Mouse (Mus musculus) intestine, embryonic 15.5 days (tissue): ENCODE measurements around the gene Itih5. TPM values are rescaled to one million over a fixed set of nuclear protein-coding genes. Genes with fewer than 3 reads are reported as not detected.
A peak's percentile ranks its signal among the peaks of the same experiment; 100 is the strongest.

ENCODE experiments used
- ATAC-seq: fragments of 200-750 bp; cut with Nextera tagmentation; 2 replicates; pipeline ENCODE4 v1.8.0; 2017; ENCODE audit warnings: moderate TSS enrichment, moderate library complexity
- H3K27ac ChIP-seq: fragments of 300-500 bp; sonication (generic); 2 replicates; pipeline ENCODE4 v1.5.1; 2015; ENCODE audit warnings: mild to moderate bottlenecking, inconsistent platforms
- H3K27me3 ChIP-seq: fragments of 300-500 bp; sonication (generic); replicated peaks from 2 replicates; pipeline ENCODE4 v1.6.1; 2015; ENCODE audit warnings: inconsistent platforms
- H3K36me3 ChIP-seq: fragments of 300-500 bp; sonication (generic); 2 replicates; pipeline ENCODE4 v1.6.1; 2015; ENCODE audit warnings: inconsistent platforms
- H3K4me1 ChIP-seq: fragments of 300-500 bp; sonication (generic); replicated peaks from 2 replicates; pipeline ENCODE4 v1.6.1; 2015; ENCODE audit warnings: inconsistent platforms
- H3K4me2 ChIP-seq: fragments of 300-500 bp; sonication (generic); replicated peaks from 2 replicates; pipeline ENCODE4 v1.6.1; 2015; ENCODE audit warnings: mild to moderate bottlenecking, inconsistent platforms
- H3K4me3 ChIP-seq: fragments of 300-500 bp; sonication (generic); replicated peaks from 2 replicates; pipeline ENCODE4 v1.5.1; 2015; ENCODE audit warnings: inconsistent platforms
- H3K9ac ChIP-seq: fragments of 300-500 bp; sonication (generic); 2 replicates; pipeline ENCODE4 v1.6.1; 2015; ENCODE audit warnings: inconsistent platforms
- H3K9me3 ChIP-seq: fragments of 300-500 bp; sonication (generic); 2 replicates; pipeline ENCODE4 v1.6.1; 2016; ENCODE audit warnings: inconsistent platforms
- WGBS: fragments of 180-500 bp; shearing (Covaris S2); methylation state at CpG from one replicate; pipeline ENCODE4 v1.1.7; 2015; 5-methylcytosine and 5-hydroxymethylcytosine counted together
- polyA plus RNA-seq: library from polyadenylated mRNA; unstranded; fragments of >200 nt; fragmentation: Nextera tagmentation; extraction: Ambion mirVana; gene quantifications from 2 replicates; pipeline ENCODE4 v1.2.1, GENCODE M21; 2015

Itih5 gene
- polyA plus RNA-seq, 1 experiment from 2014 or later, result 12.1 TPM

DNA sequence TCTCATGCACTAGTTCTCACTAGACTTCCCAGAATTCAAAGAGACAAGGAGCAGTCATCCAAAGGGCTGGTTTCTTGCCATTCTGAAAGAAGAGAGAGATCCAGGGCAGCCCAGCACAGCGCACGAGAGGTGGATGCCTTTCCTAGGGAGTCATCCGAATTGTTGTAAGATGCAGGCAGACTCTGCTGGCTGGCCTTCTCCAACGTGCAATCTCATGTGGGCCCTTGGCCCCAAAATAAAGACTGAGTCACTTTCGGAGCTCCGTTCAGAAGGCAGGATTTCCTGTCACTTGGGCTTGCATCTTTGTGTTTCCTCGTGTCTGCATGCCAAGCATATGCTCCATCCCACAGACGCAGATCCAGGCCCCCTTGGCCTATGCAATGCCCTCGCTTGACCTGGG is 97.1 kb downstream of the Itih5 start:
- no peaks in the 10 kb centered on the region for H3K9me3 ChIP-seq
- no peaks in the 10 kb centered on the region for H3K36me3 ChIP-seq
- no peak for ATAC-seq
- H3K4me2 ChIP-seq, result no peak overlapping the region
- no peak overlapping the region for H3K9ac ChIP-seq
- no peak overlapping the region for H3K4me3 ChIP-seq
- 79% methylated on average over 9 of the region's 9 CpGs for WGBS
- H3K27ac ChIP-seq, result no peak overlapping the region
- no peaks in the 10 kb centered on the region for H3K4me1 ChIP-seq
- H3K27me3 ChIP-seq, result no peaks in the 10 kb centered on the region

- Histone ChIP-seq H3K4me1 (no peaks in the 10 kb centered on the region), H3K4me3 (no peak overlapping the region), H3K4me2 (no peak overlapping the region), H3K27ac (no peak overlapping the region), H3K36me3 (no peaks in the 10 kb centered on the region), H3K27me3 (no peaks in the 10 kb centered on the region), H3K9me3 (no peaks in the 10 kb centered on the region), H3K9ac (no peak overlapping the region)
- 88% methylated on average over 4 of the region's 4 CpGs for WGBS
- no peak for ATAC-seq
Observed at GRCm38 (mm10) chr2:10250926-10251325, 97.6 kb downstream of the Itih5 start.

GRCm38 (mm10) chr2:10251466-10251865 is 98.1 kb downstream of the Itih5 start:
- no peak for ATAC-seq
- Histone ChIP-seq H3K27me3 (no peaks in the 10 kb centered on the region), H3K9me3 (no peaks in the 10 kb centered on the region), H3K36me3 (no peaks in the 10 kb centered on the region), H3K4me2 (no peak overlapping the region), H3K4me3 (no peak overlapping the region), H3K9ac (no peak overlapping the region), H3K4me1 (no peaks in the 10 kb centered on the region), H3K27ac (no peak overlapping the region)
- WGBS, result 89% methylated on average over 9 of the region's 9 CpGs

- no peaks in the 10 kb centered on the region for H3K9me3 ChIP-seq
- no peaks in the 10 kb centered on the region for H3K36me3 ChIP-seq
- ATAC-seq, result no peak
- no peaks in the 10 kb centered on the region for H3K27me3 ChIP-seq
- no peak overlapping the region for H3K27ac ChIP-seq
- no peak overlapping the region for H3K9ac ChIP-seq
- no peak overlapping the region for H3K4me3 ChIP-seq
- H3K4me1 ChIP-seq, result no peaks in the 10 kb centered on the region
- WGBS, result 71% methylated on average over 2 of the region's 2 CpGs
- H3K4me2 ChIP-seq, result no peak overlapping the region
Observed at GRCm38 (mm10) chr2:10252016-10252415, 98.6 kb downstream of the Itih5 start.

DNA sequence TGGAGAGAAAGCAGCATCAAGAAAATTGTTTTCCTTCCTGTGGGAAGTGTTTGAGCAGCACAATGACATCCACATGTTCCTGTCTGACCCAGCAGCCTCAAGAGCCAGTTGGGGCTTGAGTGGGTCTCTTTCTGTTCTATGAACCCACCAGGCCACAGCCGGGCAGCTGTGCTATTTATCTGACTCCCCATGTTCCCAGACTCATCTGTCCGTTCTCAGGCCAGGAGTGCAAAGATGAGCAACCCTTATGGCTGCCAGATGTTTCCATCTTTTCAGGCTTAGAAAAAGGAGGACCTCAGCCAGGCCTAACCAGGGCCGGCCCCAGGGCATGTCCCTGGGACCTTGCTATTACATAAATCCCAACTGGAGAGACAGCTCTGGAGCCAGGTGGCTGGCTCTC is 100.0 kb downstream of the Itih5 start:
- Histone ChIP-seq H3K4me3 (no peak overlapping the region), H3K27ac (no peak overlapping the region), H3K4me1 (no peaks in the 10 kb centered on the region), H3K4me2 (no peak overlapping the region), H3K9ac (no peak overlapping the region), H3K9me3 (no peaks in the 10 kb centered on the region), H3K36me3 (no peaks in the 10 kb centered on the region), H3K27me3 (no peaks in the 10 kb centered on the region)
- no peak for ATAC-seq
- 72% methylated on average over 3 of the region's 3 CpGs for WGBS

DNA sequence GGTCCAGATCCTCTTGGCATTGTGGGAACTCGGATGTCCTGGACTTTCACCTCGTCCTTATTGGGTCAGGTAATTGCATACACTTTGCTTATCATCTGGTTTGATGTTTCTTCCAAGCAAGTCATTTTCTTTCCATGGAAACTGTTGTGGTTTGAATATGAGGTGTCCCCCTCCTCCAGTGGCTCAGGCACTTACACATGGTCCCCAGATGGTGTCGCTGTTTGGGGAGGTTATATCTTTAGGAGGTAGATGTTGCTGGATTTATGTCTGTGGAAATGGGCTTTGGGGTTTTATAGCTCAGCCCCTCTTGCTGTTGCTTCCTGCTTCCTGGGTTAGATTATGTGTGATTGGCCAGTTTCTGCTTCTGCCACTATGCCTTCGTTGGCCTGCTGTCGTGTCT is 103.6 kb downstream of the Itih5 start:
- no peaks in the 10 kb centered on the region for H3K9me3 ChIP-seq
- ATAC-seq, result no peak
- H3K36me3 ChIP-seq, result no peaks in the 10 kb centered on the region
- H3K9ac ChIP-seq, result no peak overlapping the region
- H3K4me3 ChIP-seq, result no peak overlapping the region
- H3K27me3 ChIP-seq, result no peaks in the 10 kb centered on the region
- 71% methylated on average over 5 of the region's 5 CpGs for WGBS
- H3K4me1 ChIP-seq, result no peaks in the 10 kb centered on the region
- no peak overlapping the region for H3K27ac ChIP-seq
- H3K4me2 ChIP-seq, result no peak overlapping the region

- Histone ChIP-seq H3K4me1 (no peaks in the 10 kb centered on the region), H3K36me3 (no peaks in the 10 kb centered on the region), H3K9ac (no peak overlapping the region), H3K4me3 (no peak overlapping the region), H3K4me2 (no peak overlapping the region), H3K27me3 (no peaks in the 10 kb centered on the region), H3K9me3 (no peaks in the 10 kb centered on the region), H3K27ac (no peak overlapping the region)
- ATAC-seq, result no peak
- whole genome bisulfite sequencing, result 45% methylated on average over 5 of the region's 5 CpGs
Observed at GRCm38 (mm10) chr2:10258312-10258711, 104.9 kb downstream of the Itih5 start.

- Histone ChIP-seq H3K27me3 (no peaks in the 10 kb centered on the region), H3K4me1 (no peaks in the 10 kb centered on the region), H3K9me3 (no peaks in the 10 kb centered on the region), H3K27ac (no peak overlapping the region), H3K36me3 (no peaks in the 10 kb centered on the region), H3K9ac (no peak overlapping the region), H3K4me2 (no peak overlapping the region), H3K4me3 (no peak overlapping the region)
- no peak for ATAC-seq
- 68% methylated on average over 5 of the region's 5 CpGs for WGBS
Observed at GRCm38 (mm10) chr2:10260109-10260508, 106.7 kb downstream of the Itih5 start.

GRCm38 (mm10) chr2:10261337-10261736 is 108.0 kb downstream of the Itih5 start:
- Histone ChIP-seq H3K4me2 (no peak overlapping the region), H3K27me3 (no peaks in the 10 kb centered on the region), H3K9ac (no peak overlapping the region), H3K4me1 (no peaks in the 10 kb centered on the region), H3K36me3 (no peaks in the 10 kb centered on the region), H3K4me3 (no peak overlapping the region), H3K9me3 (no peaks in the 10 kb centered on the region), H3K27ac (no peak overlapping the region)
- 64% methylated on average over 5 of the region's 5 CpGs for WGBS
- no peak for ATAC-seq

DNA sequence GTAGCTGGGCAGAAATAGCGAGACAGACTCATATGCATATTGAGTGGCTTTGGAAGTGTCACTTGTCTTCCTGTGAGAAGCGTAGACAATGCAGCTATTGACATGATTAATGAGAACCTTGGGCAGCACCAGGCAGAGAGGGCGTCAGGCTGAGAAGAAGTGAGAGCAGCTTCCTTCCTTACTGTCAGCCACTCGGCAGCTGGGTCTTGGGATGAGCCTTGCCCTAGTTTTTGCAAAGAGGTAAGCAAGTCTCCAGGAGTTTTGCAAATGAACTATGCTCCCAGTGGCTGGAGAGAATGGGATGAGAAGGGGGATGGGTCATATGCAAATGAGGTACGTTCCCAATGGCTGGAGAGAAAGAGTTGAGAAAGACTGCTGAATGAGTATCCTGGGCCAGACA is 109.4 kb downstream of the Itih5 start:
- no peaks in the 10 kb centered on the region for H3K9me3 ChIP-seq
- H3K4me3 ChIP-seq, result no peak overlapping the region
- H3K4me2 ChIP-seq, result no peak overlapping the region
- H3K27me3 ChIP-seq, result no peaks in the 10 kb centered on the region
- no peaks in the 10 kb centered on the region for H3K4me1 ChIP-seq
- no peak overlapping the region for H3K9ac ChIP-seq
- 42% methylated on average over 5 of the region's 5 CpGs for WGBS
- no peaks in the 10 kb centered on the region for H3K36me3 ChIP-seq
- H3K27ac ChIP-seq, result no peak overlapping the region
- no peak; the same call in 1 of the 2 replicates for ATAC-seq

- Histone ChIP-seq H3K27ac (no peak overlapping the region), H3K4me3 (no peak overlapping the region), H3K4me2 (no peak overlapping the region), H3K4me1 (no peaks in the 10 kb centered on the region), H3K9me3 (no peaks in the 10 kb centered on the region), H3K27me3 (no peaks in the 10 kb centered on the region), H3K9ac (no peak overlapping the region), H3K36me3 (no peaks in the 10 kb centered on the region)
- ATAC-seq, result no peak
- 39% methylated on average over 7 of the region's 7 CpGs for WGBS
Observed at GRCm38 (mm10) chr2:10263909-10264489, 110.6 kb downstream of the Itih5 start.

GRCm38 (mm10) chr2:10265881-10266280 is 112.5 kb downstream of the Itih5 start:
- Histone ChIP-seq H3K9ac (no peak overlapping the region), H3K4me3 (no peak overlapping the region), H3K9me3 (no peaks in the 10 kb centered on the region), H3K27me3 (no peaks in the 10 kb centered on the region), H3K36me3 (no peaks in the 10 kb centered on the region), H3K4me1 (no peaks in the 10 kb centered on the region), H3K4me2 (no peak overlapping the region), H3K27ac (no peak overlapping the region)
- no peak for ATAC-seq
- WGBS, result 74% methylated on average over 5 of the region's 5 CpGs

DNA sequence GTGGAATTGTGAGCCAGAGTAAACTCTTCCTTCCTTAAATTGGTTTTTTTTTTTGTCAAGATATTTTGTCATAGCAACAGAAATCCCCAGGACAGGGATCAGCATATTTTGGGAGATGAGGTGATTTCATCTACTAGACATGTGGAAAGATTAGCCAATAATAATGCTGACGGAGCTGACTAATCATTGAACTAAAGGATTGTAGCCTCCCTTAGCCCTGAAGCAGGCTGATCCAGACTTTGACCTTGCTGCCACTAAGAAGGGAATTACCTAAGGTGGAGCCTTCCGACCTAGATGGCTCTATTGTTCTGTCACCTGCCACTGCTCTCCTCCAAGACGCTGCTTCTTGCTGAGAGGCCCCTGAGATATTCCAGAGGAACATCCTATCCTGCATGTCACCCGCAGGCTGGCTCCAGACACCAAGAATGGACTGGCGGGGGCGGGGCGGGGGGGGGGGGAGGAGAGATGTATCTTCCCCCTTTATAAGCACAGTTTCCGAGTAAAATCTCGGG is 119.3 kb downstream of the Itih5 start:
- Histone ChIP-seq H3K36me3 (no peaks in the 10 kb centered on the region), H3K4me2 (no peak overlapping the region), H3K9me3 (no peaks in the 10 kb centered on the region), H3K27me3 (no peaks in the 10 kb centered on the region), H3K27ac (no peak overlapping the region), H3K4me1 (peaks cover 6% of the 10 kb centered on the region; the same call in 1 of the 2 replicates), H3K4me3 (no peak overlapping the region), H3K9ac (no peak overlapping the region)
- peak; percentile 71 for ATAC-seq
- WGBS, result 59% methylated on average over 8 of the region's 9 CpGs
